Mouse (Mus musculus): ENCODE measurements around the gene Ufsp2. TPM values are rescaled to one million over a fixed set of nuclear protein-coding genes. Genes with fewer than 3 reads are reported as not detected.
A peak's percentile ranks its signal among the peaks of the same experiment; 100 is the strongest.

The Ufsp2 gene
- polyA plus RNA-seq, 2 experiments, result 20.1 to 36.0 TPM

DNA sequence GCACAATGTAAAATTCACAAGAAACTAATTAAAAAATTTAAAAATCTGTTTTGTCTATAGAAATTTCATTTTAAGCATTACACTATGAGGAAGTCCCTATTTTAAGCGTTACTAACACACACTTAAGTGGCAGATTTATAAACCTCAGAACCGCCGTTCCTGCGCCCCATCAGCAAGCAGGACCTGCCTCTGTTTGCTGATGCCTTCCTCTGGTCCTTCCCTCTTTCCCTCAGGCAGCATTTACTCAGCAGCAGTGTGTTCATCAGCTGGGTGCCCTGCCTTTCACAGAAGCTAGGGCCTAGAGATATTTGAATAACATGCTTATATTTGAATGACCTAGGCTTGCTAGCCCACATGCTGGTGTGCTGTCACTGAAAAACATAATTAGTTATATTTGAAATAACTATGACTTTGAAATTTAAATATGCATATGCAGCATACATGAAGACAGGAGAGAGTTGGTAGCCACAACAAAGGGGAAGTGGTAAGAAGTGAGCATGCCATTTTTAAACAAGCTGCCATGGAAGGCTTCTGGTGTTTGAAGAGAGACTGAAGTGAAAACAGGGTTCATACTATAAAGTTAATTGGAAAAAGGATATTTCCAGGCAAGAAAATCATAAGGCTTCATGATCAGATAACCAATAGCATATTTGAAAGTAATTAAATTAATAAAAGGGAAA, 15.4 kb downstream of the Ufsp2 start:
- Histone ChIP-seq H3K9me3 (ENCODE audit: control insufficient read depth, low read length) (no peaks in the 10 kb centered on the region), H3K36me3 (replicated peaks; ENCODE audit: control insufficient read depth, insufficient read depth, low read depth) (peaks cover 18% of the 10 kb centered on the region), H3K27ac (no peak overlapping the region), H3K9ac (replicated peaks) (no peak overlapping the region; the same call in 1 of the 2 replicates), H3K4me3 (ENCODE audit: insufficient read depth in 1 of 2, low read depth in 2 of 2, low read length in 2 of 2) (no peak overlapping the region), H3K4me1 (replicated peaks; ENCODE audit: control insufficient read depth in 2 of 2, insufficient read depth in 2 of 2, low read length in 1 of 2) (peaks cover 0 to 2% of the 10 kb centered on the region in 2 experiments; a peak in 1 of 4 replicates), H3K27me3 (ENCODE audit: control insufficient read depth, insufficient read depth, low read length) (no peaks in the 10 kb centered on the region), H3K4me2 (ENCODE audit: low read depth) (no peak overlapping the region)
- no peak for DNase-seq (ENCODE audit: low read depth in 3 of 3, low spot score in 3 of 3)
- 63% methylated on average over 4 of the region's 4 CpGs for WGBS (ENCODE audit: insufficient replicate concordance)
- TF ChIP-seq CTCF (IDR thresholded peaks at IDR 0.05; ENCODE audit: low read depth) (no peak), EP300 (IDR thresholded peaks at IDR 0.05; ENCODE audit: low read depth) (no peak)
- no peak for ATAC-seq (ENCODE audit: insufficient read depth)

DNA sequence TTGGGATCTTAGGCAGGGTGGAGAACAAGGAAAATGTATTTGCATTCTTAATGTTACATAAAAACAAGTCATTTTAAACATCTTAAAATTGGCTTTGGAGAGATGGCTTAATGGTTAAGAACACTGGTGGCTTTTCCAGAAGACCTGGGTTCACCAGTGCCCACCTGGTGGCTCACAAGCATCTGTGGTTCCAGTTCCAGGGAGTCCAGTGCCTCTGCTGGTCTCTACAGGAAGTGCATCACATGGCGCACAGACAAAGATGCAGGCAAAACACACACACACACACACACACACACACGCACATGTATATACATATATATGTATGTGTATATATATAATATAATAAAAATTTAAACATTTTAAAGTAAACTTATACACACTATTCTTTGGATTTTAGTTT, 18.8 kb downstream of the Ufsp2 start:
- ATAC-seq (ENCODE audit: insufficient read depth) (no peak), DNase-seq (ENCODE audit: low read depth in 3 of 3, low spot score in 3 of 3) (no peak)
- Histone ChIP-seq H3K4me3 (ENCODE audit: insufficient read depth in 1 of 2, low read depth in 2 of 2, low read length in 2 of 2) (no peak overlapping the region), H3K27me3 (ENCODE audit: control insufficient read depth, insufficient read depth, low read length) (no peaks in the 10 kb centered on the region), H3K27ac (no peak overlapping the region), H3K4me1 (replicated peaks; ENCODE audit: control insufficient read depth in 2 of 2, insufficient read depth in 2 of 2, low read length in 1 of 2) (peaks cover 2% of the 10 kb centered on the region in 2 experiments), H3K36me3 (replicated peaks; ENCODE audit: control insufficient read depth, insufficient read depth, low read depth) (peaks cover 21% of the 10 kb centered on the region), H3K9me3 (ENCODE audit: control insufficient read depth, low read length) (no peaks in the 10 kb centered on the region), H3K9ac (replicated peaks) (no peak overlapping the region), H3K4me2 (ENCODE audit: low read depth) (no peak overlapping the region)
- TF ChIP-seq CTCF (IDR thresholded peaks at IDR 0.05; ENCODE audit: low read depth), result peak; percentile 62
- TF ChIP-seq EP300 (IDR thresholded peaks at IDR 0.05; ENCODE audit: low read depth), result no peak
- 88% methylated on average over 2 of the region's 2 CpGs for WGBS (ENCODE audit: insufficient replicate concordance)

DNA sequence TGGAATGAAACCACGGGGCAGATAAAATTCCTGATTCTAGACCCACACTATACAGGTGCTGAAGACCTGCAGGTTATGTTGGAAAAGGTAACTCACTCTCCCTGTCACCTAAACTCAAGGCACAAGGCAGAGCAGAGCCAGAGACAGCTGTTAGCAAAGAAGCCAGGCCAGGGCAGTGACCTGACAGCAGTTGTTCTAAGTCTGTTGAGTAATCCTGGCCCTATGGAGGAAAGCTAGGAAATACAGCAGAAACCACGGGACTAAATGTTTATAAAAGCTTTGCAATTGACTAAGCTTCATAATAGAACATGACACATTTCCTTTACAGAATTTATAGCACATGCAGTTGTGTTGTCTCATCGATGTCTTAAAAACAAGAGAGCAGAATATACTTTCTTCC, 20.2 kb downstream of the Ufsp2 start:
- H3K4me1 ChIP-seq (replicated peaks; ENCODE audit: control insufficient read depth in 2 of 2, insufficient read depth in 2 of 2, low read length in 1 of 2), result peaks cover 7 to 9% of the 10 kb centered on the region in 2 experiments
- TF ChIP-seq EP300 (IDR thresholded peaks at IDR 0.05; ENCODE audit: low read depth), result no peak
- no peak for TF ChIP-seq CTCF (IDR thresholded peaks at IDR 0.05; ENCODE audit: low read depth)
- H3K4me3 ChIP-seq (ENCODE audit: insufficient read depth in 1 of 2, low read depth in 2 of 2, low read length in 2 of 2), result no peak overlapping the region
- H3K9ac ChIP-seq (replicated peaks), result no peak overlapping the region
- H3K4me2 ChIP-seq (ENCODE audit: low read depth), result no peak overlapping the region
- H3K27ac ChIP-seq, result no peak overlapping the region
- ATAC-seq (ENCODE audit: insufficient read depth) (no peak), DNase-seq (ENCODE audit: low read depth in 3 of 3, low spot score in 3 of 3) (no peak)
- H3K27me3 ChIP-seq (ENCODE audit: control insufficient read depth, insufficient read depth, low read length), result no peaks in the 10 kb centered on the region
- WGBS (ENCODE audit: insufficient replicate concordance), result 74% methylated on average over 3 of the region's 3 CpGs
- H3K9me3 ChIP-seq (ENCODE audit: control insufficient read depth, low read length), result no peaks in the 10 kb centered on the region
- peaks cover 18% of the 10 kb centered on the region for H3K36me3 ChIP-seq (replicated peaks; ENCODE audit: control insufficient read depth, insufficient read depth, low read depth)

- Histone ChIP-seq H3K9ac (replicated peaks) (no peak overlapping the region), H3K9me3 (ENCODE audit: control insufficient read depth, low read length) (no peaks in the 10 kb centered on the region), H3K27ac (no peak overlapping the region), H3K4me2 (ENCODE audit: low read depth) (no peak overlapping the region), H3K4me1 (replicated peaks; ENCODE audit: control insufficient read depth in 2 of 2, insufficient read depth in 2 of 2, low read length in 1 of 2) (peaks cover 8 to 10% of the 10 kb centered on the region in 2 experiments), H3K27me3 (ENCODE audit: control insufficient read depth, insufficient read depth, low read length) (no peaks in the 10 kb centered on the region), H3K4me3 (ENCODE audit: insufficient read depth in 1 of 2, low read depth in 2 of 2, low read length in 2 of 2) (no peak overlapping the region), H3K36me3 (replicated peaks; ENCODE audit: control insufficient read depth, insufficient read depth, low read depth) (peaks cover 18% of the 10 kb centered on the region)
- no peak for TF ChIP-seq EP300 (IDR thresholded peaks at IDR 0.05; ENCODE audit: low read depth)
- TF ChIP-seq CTCF (IDR thresholded peaks at IDR 0.05; ENCODE audit: low read depth), result 0 out of 2 replicates have a peak, but pooled peaks have one; percentile 8
- ATAC-seq (ENCODE audit: insufficient read depth) (no peak), DNase-seq (ENCODE audit: low read depth in 3 of 3, low spot score in 3 of 3) (no peak)
- 62% methylated on average over 2 of the region's 2 CpGs for WGBS (ENCODE audit: insufficient replicate concordance)
Observed at GRCm38 (mm10) chr8:45998228-45998627, 22.9 kb downstream of the Ufsp2 start.

DNA sequence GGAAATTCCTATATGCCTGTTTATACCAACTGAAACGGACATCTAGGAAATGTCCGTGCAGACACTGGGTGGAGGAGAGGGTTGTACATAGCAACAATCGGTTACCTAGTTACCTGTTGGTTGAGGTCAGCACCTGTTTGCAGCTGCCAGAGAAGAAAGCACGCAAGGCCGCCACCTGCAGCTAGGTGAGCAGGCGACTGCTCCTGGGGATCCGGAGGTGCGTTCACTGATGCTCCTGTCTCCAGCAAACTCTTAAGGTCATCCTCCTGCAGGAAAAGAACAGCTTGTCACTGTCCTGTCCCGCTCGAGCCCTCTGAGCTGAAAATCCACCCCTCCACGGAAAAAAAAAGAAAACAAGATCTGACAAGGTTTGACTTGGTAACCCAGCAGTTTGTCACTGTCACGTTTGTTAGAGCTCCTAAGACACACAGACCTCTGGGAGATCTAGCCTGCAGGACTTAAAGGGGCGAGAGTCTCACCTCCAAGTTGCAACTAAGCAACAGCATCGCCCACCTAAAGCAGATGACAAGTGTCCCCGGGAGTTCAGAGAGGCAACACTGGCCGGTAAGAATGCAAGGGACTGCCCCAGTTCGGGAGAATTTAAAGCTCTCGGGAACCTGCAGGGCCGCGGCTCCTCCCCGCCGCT, 23.9 kb downstream of the Ufsp2 start, which contains the start of gene Lrp2bp:
Gene Lrp2bp (plus strand): TSS at position 166 of the 646 bp plus-strand sequence.
- Histone ChIP-seq H3K36me3 (replicated peaks; ENCODE audit: control insufficient read depth, insufficient read depth, low read depth) (peaks cover 11% of the 10 kb centered on the region), H3K4me1 (replicated peaks; ENCODE audit: control insufficient read depth in 2 of 2, insufficient read depth in 2 of 2, low read length in 1 of 2) (peaks cover 8 to 10% of the 10 kb centered on the region in 2 experiments), H3K4me3 (ENCODE audit: insufficient read depth in 1 of 2, low read depth in 2 of 2, low read length in 2 of 2) (peak within 1 kb of the TSS; percentile 61 to 64), H3K4me2 (ENCODE audit: low read depth) (peak within 1 kb of the TSS; percentile 98), H3K9ac (replicated peaks) (peak within 1 kb of the TSS; percentile 76), H3K27me3 (ENCODE audit: control insufficient read depth, insufficient read depth, low read length) (no peaks in the 10 kb centered on the region), H3K9me3 (ENCODE audit: control insufficient read depth, low read length) (no peaks in the 10 kb centered on the region), H3K27ac (peak within 1 kb of the TSS; percentile 64)
- no peak for DNase-seq (ENCODE audit: low read depth in 3 of 3, low spot score in 3 of 3)
- 6% methylated on average over 22 of the region's 22 CpGs for whole genome bisulfite sequencing (ENCODE audit: insufficient replicate concordance)
- TF ChIP-seq CTCF (IDR thresholded peaks at IDR 0.05; ENCODE audit: low read depth) (peak; percentile 27; the same call in 1 of the 2 replicates), EP300 (IDR thresholded peaks at IDR 0.05; ENCODE audit: low read depth) (0 out of 2 replicates have a peak, but pooled peaks have one; percentile 9)
- no peak for ATAC-seq (ENCODE audit: insufficient read depth)

Data from liver, embryonic 14.5 days (tissue).